Mouse (Mus musculus) kidney, adult 2 months (tissue): ENCODE results near the gene Cdc45.

Source experiments
- CTCF ChIP-seq: fragments of 200-500 bp; conservative IDR thresholded peaks from 2 replicates; pipeline ENCODE4 v1.5.1; 2011; ENCODE audit warnings: low read depth, mild to moderate bottlenecking, control low read depth, low read length, moderate library complexity, mixed read lengths; ENCODE audit not compliant: insufficient read depth, insufficient read length
- POLR2A ChIP-seq: fragments of 200-500 bp; IDR thresholded peaks from one replicate; pipeline ENCODE4 v1.6.1; 2011; ENCODE audit warnings: low read depth, low read length, control low read depth

GRCm38 (mm10) chr16:18836468-18837208, 24.9 kb upstream of the Cdc45 start, which contains the start of the genes 2510002D24Rik and Gm28539:
- TF ChIP-seq CTCF (no peak), POLR2A (peak; percentile 84)
